Mouse (Mus musculus) neutrophil, adult 5-6 weeks (primary cell): Measurements from ENCODE around the gene Thoc3. TPM values are rescaled to one million over a fixed set of nuclear protein-coding genes. Genes with fewer than 3 reads are reported as not detected.
A peak's percentile ranks its signal among the peaks of the same experiment; 100 is the strongest.
"Not testable (repeated sequence)": the region's sequence is repeated elsewhere in the genome, so short reads cannot be mapped to it uniquely, and the experiment has no call there.

Experiments
- ATAC-seq: fragments of 151-379, 151-347 bp; 2 replicates; pipeline ENCODE4 v1.8.0; 2017; ENCODE audit warnings: mild to moderate bottlenecking, moderate TSS enrichment; ENCODE audit not compliant: insufficient number of reproducible peaks, poor library complexity, low FRiP score, severe bottlenecking; ENCODE audit errors: extremely low read depth
- total RNA-seq: library from RNA; stranded (forward); fragments of 200-1000 nt; gene quantifications from 2 replicates; pipeline ENCODE4 v1.2.3, GENCODE M21; 2017

Gene Thoc3
- 13.4 and 16.1 TPM in 2 replicates for total RNA-seq

DNA sequence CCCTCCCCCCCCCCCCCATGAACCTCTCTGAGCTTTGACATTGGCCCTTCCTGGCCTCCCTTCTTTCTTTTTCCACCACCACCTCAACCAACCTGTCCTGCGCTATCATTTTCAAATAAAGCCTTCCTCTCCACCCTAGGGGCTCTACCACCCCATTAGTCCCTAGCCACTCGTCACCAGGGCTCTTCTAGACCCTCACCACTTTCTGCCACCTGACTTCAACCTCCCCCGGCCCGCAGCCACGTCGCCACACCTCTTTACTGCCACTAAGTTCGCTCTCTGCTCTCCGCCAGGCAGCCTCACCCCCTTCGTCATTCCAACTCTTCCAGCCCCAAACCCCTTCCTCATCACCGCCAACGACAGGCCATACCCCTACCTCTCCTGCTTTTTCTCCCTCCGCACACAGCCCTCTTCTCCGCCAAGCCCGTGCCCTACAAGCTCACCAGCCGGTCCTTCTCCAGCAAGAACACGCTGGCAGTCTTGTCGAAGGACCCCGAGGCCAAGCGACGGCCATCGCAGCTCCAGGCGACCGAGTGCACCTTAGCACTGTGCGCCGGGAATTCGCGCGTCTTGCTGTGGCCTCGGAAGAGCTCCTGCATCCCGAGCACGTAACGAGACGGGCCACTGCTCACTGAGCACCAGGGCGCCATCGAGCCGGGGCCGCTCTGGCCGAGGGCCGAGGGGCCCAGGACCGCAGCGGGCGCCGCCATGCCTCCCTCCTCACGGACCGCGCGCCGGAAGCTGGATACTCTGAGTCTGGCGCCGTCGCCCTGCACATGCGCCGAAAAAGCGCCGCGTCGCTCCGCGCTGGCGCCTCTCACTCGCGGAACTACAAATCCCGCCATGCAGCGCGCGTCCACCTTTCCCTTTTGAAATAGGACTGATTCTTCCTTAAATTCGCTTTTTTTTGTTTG is at the start of gene Thoc3:
Gene Thoc3 (minus strand): TSS at position 752 of the 914 bp plus-strand sequence.
- peak; percentile 88 for ATAC-seq

DNA sequence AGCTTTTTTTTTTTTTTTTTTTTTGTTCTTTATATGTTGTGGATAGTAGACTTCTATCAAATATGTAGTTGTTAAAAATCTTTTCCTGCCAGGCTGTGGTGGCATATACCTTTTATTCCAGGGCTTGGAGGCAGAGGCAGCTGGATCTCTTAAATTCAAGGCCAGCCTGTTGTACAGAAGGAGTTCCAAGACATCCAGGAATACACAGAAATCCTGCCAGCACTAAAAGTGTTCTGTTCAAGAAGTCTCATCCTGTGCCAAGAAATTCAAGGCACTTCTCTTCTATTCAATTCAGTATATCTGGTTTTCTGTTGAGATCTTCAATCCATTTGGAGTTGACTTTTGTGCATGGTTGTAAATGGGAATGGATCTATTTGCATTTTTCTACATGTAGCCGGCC is 37.3 kb upstream of the Thoc3 start:
- no peak for ATAC-seq

DNA sequence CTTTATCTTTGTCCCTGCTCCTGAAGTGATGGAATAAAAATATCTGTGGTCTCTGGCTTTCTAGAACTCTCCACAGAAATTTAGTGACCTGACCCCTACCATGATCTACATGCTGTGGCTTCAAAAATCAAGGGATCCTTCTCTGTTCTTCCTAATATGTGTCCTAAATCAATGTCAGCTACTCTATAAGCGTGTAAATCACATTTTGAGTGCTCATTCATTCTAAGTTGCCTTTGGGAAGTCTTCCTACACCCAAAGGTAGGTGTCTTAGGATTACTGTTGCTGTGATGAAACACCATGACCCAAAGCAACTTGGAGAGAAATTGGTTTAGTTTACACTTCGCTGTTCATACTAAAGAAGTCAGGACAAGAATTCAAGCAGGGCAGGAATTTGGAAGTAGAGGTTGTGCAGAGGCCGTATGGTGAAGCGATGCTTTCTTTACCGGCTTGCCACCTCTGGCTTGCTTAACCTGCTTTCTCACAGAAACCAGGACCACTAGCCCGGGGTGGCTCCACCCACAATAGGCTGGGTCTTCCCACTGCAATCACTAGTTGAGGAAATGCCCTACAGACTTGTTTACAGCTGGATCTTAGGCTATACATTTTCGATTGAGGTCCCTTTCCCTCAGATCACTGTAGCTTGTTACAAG is 36.1 kb upstream of the Thoc3 start:
- no peak for ATAC-seq

DNA sequence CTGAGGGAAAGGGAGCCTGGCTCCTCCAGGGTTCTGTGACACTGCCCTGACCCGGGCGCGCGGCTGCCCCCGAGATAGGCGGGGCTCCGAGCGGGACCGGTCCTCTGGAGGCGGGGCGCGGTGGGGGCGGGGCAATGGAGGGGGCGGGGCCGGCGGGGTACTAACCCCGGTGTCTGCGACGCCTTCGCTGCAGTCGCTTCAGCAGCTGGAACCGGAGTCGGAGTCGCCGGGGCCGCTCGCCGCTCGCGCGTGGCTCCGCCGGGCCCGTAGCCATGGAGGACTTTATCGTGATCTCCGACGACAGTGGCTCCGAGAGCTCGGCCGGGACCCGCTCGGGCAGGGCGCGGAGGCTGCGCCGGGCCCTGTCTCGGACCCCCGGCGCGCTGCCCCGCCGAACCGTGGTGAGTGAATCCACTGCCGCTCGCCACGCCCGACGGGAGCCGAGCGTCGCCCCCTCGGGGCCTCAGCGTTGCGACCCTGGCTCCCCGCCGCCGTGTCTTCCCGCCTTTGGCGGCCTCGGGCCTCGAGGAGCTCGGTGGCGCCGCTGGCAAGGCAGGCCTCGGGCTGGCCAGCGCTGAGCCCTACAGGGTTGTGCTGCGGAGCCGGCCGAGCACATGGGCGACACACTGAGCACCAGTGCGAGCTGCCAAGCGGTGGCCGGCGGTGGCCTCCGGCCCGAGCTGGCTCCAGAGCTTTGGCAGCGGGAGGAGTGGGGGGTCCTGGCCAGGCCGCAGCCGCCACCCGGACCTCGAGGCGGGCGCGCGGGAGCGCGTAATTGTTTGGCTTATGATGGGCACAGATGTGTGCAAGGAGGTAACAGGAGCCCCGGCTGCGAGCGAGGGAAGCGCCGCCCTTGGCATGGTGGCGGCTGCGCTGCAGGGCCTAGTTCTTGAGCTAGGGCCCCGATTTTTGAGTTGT is 35.2 kb upstream of the Thoc3 start, which contains the start of gene Simc1:
Gene Simc1 (plus strand): TSS at position 176 of the 918 bp plus-strand sequence.
- peak; percentile 84 for ATAC-seq

DNA sequence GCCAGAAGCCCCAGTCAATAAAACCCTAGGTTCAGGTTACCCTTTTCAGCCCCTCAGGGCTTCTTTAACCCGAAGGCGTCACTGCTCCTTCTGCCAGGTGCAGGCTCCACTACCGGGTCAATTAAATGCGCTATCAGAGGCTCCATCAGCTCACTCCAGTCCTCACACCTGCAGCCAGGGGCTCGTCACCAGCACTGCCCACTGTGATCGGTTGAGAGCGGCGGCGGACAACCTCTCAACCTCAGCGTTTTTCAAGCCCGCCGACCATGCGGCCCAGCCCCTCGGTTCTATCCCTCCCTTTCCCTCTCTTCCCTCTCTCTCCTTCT is 34.6 kb upstream of the Thoc3 start:
- peak; percentile 15; the same call in 1 of the 2 replicates for ATAC-seq

DNA sequence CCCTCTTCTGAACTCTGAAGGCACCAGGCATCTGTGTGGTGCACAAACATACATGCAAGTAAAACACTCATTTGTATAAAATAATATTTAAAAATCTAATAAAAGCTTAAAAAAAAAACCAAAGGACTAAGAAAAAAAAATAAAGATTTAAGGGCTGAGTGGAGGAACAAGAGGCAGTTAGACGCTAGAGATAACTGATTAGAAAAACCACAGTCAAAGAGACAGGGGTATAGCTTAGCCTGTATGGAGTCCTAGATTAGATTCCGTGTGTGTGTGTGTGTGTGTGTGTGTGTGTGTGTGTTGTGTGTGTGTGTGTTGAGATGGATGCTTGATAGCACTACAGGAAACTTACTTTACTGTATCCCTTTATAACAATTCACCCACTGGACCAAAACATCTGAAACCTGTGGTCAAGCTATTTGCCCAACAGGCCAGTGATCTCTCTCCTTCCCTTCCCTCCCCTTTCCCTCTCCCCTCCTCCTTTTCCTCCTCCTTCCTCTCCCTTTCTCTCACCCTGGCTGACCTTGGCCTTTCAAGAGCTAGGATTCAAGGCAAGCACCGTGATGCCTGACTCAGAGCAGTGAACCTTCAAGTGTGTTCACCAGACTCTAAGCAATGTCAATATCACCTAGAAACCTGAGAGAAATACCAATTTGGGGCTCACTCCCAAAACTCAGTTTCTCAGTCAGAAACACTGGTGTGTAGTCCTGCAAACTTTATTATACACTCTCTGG is 33.5 kb upstream of the Thoc3 start:
- ATAC-seq: no peak

DNA sequence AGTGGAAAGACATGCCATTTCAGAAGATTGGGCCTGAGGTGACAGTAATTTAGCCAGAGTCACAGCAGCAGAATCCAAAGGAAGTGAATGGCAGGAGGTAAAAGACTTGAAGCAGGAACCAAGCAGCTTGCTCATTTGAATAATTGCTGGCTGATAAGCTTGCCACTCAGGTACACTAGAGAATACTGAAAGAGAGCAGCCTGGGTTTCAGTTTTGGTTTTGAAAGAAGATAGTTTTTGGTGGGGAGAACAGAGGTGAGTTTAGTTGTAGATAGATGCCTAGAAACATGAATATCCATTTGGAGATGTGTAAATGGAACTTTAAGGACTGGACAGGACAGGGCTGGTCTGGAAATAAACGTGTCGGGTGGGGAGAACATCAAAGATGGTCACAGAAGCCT is 32.7 kb upstream of the Thoc3 start:
- ATAC-seq: no peak; the same call in 1 of the 2 replicates

DNA sequence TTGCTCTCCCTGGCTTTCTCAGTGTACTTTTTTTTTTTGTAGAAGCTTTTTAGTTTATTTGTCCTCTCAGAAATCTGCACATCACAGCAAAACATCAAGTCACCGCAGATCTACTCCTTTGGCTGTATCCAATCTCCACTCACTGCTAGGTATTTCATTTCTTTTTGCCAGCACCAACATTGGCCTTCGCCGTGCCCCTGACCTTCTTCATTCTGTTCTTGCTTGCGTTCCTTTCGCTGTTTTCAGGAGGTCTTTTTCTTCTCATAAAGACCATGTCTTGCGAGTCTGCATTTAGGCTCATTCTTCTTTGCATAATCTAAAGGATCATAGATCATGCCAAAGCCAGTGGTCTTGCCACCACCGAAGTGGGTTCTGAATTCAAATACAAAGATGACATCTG is 30.9 kb upstream of the Thoc3 start:
- ATAC-seq: not testable (repeated sequence)

DNA sequence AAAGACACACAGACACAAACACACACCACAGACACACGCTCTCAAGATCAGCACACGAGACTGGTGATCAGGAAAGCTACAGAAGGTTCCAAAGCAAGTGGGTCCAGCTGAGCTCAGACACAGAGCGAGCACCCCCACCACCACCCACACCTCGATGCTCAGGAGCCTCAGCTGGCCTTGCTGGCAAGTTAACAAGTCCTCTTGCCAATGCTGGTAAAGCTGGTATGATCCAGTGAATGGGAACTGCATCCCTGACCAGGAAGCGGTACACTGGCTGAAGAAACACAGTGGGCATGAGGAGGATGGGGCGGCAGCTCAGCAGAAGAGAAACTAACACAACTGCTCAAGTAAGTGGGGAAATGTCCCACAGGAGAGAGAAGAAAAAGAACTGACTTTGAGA is 22.7 kb upstream of the Thoc3 start:
- ATAC-seq: no peak

DNA sequence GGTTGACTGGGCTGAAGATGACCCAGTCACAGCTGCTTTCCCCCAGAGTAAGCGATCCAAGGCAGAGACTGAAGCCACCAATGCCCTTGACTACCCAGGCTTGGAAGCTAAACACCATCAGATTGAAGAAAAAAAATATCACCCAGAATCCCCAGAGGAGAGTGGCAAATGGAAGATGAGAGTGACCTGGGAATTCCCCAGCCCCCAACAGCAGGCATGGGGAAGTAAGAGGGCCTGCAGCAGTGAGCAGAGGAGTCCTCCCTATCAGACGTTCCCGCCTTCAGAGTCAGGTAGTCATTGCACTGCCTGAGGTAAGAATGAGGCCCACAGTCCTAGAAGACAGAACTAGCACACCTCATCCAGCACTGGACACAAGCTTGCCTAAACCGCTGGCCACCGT is 21.8 kb upstream of the Thoc3 start:
- no peak for ATAC-seq

DNA sequence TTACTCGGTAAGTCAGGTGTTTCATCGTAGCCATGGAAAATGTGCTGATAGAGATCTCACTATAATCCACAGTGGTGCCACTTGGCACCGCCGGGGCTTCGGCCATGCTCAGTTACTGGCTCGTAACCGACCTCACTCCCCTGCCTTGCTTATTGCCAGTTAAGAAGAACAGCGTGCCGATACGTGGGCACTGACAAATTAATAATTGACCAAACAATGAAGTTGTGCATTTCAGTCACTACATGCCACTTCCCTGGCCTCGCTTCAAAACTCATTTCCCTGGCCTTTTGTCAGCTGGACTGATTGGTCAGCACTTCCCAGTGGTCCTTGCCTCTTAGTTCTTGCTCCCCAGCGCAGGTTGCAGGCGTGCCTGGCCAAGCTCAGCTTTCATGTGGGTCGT is 12.8 kb upstream of the Thoc3 start:
- no peak for ATAC-seq

DNA sequence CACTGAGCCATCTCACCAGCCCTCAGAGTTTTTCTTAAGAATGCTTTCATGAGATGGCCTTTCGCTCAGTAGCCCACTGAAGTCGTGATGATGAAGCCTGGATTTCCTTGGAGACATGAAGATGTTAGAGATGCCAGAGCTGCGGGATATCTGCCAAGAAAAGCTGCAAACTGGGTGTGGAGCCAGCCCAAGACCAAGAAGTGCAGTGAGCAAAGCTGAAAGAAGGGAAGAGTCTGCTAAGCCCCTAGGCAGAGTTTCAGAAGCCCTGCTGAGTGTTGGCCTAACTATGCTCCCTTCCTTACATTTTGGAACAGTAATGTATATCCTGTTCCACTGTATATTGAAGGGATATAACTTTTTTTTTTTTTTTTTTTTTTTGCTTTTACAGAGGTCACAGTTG is 10.6 kb upstream of the Thoc3 start:
- no peak for ATAC-seq

DNA sequence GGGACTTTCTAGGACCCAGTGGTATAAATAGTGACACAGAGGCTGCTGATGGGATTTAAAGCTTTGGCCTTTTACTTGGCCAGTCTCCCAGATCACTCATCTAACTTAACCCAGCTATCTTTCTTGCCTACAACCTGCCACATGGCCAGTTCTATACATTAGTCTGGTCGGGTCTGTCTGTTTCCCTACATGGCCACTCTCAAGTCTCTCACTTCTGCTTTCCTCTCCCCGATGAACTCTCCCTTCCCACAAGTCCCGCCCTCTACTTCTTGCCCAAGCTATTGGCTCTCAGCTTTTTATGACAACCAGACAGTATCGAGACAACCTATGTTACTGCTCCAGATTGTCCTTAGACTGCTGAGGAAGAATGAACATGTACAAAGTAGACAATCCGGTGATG is 7.1 kb upstream of the Thoc3 start:
- ATAC-seq: peak; percentile 95

DNA sequence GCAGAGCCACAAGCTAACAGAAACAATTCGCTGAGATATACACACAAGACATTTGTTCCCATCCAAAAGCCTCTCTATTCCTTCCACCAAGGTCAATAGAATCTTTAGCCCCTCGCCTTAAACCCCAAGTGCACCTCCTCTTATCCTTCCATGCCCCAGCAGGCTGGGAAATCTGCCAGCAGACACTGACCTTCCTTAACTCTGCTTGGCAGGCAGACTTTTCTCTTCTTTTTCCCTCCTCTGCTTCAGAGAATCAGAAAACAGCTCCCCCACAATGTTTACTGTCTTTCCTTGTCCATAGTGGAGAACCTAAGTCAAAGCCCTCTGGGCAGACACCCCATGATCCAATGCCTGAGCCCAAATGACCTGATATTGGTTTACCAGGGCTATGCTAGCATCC is 6.3 kb upstream of the Thoc3 start:
- ATAC-seq: no peak

DNA sequence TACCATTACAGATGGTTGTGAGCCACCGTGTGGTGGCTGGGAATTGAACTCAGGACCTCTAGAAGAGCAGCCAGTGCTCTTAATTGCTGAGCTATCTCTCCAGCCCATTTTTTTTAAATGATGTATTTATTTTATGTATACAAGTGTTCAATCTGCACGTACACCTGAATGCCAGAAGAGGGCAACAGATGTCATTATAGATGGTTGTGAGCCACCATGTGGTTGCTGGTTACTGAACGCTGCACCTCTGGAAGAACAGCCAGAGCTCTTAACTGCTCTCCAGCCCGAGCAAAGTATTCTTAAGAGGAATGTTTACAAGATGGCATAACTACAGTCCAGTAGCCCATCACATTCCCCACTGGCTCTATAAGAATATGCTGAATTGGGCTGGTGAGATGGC is 3.3 kb upstream of the Thoc3 start:
- ATAC-seq: no peak

DNA sequence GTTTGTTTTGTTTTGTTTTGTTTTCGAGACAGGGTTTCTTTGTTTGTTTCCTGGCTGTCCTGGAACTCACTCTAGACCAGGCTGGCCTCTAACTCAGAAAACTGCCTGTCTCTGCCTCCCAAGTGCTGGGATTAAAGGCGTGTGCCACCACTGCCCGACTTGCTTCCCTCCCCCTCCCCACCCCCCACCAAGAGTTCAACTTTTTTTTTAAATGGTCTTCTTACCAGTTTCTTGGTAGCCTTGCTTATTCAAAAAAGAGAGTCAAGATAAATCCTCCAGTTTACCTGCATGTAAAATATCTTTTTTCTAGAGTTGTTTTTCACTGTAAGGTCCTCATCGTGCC is 334 bp upstream of the Thoc3 start:
- no peak for ATAC-seq

DNA sequence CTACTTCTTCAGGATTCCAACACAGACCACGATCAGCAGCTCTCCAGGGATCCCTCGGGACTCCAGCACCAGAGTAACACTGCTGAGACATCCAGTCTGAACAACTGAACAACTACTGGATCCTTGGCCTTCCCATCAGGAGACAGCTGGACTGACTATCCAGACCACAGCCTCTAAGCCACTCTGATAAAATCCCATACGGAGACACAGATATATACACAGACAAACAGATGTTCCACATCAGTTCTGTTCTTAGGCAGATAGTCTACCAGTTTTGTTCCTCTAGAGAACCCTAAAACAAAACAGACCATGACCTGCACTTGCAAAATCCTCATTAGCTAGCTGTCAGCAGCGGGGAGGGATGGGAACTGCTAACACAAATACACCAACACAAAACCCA is 9.4 kb downstream of the Thoc3 start:
- no peak for ATAC-seq

DNA sequence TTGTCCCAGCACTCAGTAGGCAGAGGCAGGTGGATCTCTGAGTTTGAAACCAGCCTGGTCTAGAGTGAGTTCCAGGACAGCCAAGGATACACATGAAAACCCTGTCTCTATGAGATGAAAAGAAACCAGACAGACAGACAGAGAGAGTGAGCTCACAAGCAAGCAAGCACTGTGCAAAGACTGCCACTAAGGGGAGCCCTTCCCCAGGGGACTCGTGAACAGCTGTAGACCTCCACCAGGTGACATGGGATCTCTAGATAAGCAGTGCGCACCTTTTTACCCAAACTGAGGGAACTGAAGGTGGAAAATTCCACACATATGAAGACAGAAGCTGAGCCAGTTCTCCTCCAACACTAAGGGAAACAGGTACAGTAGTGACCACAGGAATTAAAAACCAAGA is 11.6 kb downstream of the Thoc3 start:
- ATAC-seq: 0 out of 2 replicates have a peak, but pooled peaks have one; percentile 42
